Mouse (Mus musculus): Measurements from ENCODE around the gene Hps6. TPM values are rescaled to one million over a fixed set of nuclear protein-coding genes. Genes with fewer than 3 reads are reported as not detected.

Hps6 gene
- polyA plus RNA-seq, 1 experiment from 2014 or later, result 9.6 TPM

DNA sequence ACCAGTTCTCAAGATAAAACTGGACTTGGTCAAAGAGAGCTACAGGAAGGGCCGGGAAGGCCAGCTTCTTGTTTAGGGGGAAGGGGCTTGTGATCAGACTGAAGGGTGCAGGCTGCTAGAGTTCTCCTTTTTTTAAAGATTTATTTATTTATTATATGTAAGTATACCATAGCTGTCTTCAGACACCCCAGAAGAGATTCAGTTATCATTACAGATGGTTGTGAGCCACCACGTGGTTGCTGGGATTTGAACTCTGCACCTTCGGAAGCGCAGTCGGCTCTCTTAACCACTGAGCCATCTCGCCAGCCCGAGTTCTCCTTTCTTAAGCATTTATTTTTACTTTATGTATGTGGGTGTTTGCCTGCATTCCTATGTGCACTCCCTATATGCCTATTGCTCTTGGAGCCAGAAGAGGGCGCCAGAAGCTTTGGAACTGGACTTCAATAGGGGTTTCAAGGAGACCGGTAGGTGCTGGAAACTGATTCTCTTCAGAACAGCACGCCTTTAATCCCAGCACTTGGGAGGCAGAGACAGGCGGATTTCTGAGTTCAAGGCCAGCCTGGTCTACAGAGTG lies 25.5 kb downstream of the Hps6 start:
- peaks cover 20% of the 10 kb centered on the region; the same call in 1 of the 2 replicates for H3K36me3 ChIP-seq (ENCODE audit: insufficient read depth, low read length)
- WGBS, result 69% methylated on average over 11 of the region's 11 CpGs
- TF ChIP-seq CTCF (IDR thresholded peaks at IDR 0.05) (peak; percentile 59), EP300 (IDR thresholded peaks at IDR 0.05) (no peak)
- peak; percentile 39 for DNase-seq (ENCODE audit: low spot score)
- H3K9ac ChIP-seq (replicated peaks; ENCODE audit: low read depth), result no peak overlapping the region
- H3K4me2 ChIP-seq (replicated peaks; ENCODE audit: low read depth, low read length), result no peak overlapping the region
- H3K27ac ChIP-seq (ENCODE audit: low read length), result no peak overlapping the region
- no peaks in the 10 kb centered on the region for H3K9me3 ChIP-seq (ENCODE audit: low read length)
- H3K4me1 ChIP-seq (ENCODE audit: insufficient read depth, low read depth, low read length), result no peaks in the 10 kb centered on the region
- no peak overlapping the region for H3K4me3 ChIP-seq (ENCODE audit: low read depth, low read length)
- ATAC-seq, result no peak
- no peaks in the 10 kb centered on the region for H3K27me3 ChIP-seq (replicated peaks; ENCODE audit: insufficient read depth, low read length)

DNA sequence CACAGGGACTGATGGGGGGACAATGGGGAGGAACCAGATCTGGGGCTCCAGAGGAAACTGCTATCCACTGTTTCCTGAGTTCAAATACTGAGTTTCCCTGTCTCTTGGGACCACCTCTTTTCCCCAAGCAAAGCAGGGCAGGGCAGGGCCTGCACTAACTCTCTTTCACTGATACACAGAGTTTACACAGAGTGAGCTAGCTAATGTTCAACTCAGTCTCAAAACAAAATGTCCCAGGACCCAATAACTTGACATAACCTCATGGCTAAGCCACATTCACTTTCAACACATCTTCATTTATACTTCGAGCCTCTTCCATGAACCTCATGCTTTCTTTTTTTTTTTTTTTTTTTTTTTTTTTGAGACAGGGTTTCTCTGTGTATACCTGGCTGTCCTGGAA lies 26.3 kb downstream of the Hps6 start:
- Histone ChIP-seq H3K4me1 (ENCODE audit: insufficient read depth, low read depth, low read length) (no peaks in the 10 kb centered on the region), H3K36me3 (ENCODE audit: insufficient read depth, low read length) (peaks cover 28% of the 10 kb centered on the region), H3K9ac (replicated peaks; ENCODE audit: low read depth) (no peak overlapping the region), H3K27me3 (replicated peaks; ENCODE audit: insufficient read depth, low read length) (no peaks in the 10 kb centered on the region), H3K9me3 (ENCODE audit: low read length) (no peaks in the 10 kb centered on the region), H3K4me3 (ENCODE audit: low read depth, low read length) (no peak overlapping the region), H3K4me2 (replicated peaks; ENCODE audit: low read depth, low read length) (no peak overlapping the region), H3K27ac (ENCODE audit: low read length) (no peak overlapping the region)
- WGBS, result 97% methylated on average over 1 of the region's 1 CpGs
- no peak for DNase-seq (ENCODE audit: low spot score)
- no peak for ATAC-seq
- TF ChIP-seq EP300 (IDR thresholded peaks at IDR 0.05), result no peak
- TF ChIP-seq CTCF (IDR thresholded peaks at IDR 0.05), result no peak

DNA sequence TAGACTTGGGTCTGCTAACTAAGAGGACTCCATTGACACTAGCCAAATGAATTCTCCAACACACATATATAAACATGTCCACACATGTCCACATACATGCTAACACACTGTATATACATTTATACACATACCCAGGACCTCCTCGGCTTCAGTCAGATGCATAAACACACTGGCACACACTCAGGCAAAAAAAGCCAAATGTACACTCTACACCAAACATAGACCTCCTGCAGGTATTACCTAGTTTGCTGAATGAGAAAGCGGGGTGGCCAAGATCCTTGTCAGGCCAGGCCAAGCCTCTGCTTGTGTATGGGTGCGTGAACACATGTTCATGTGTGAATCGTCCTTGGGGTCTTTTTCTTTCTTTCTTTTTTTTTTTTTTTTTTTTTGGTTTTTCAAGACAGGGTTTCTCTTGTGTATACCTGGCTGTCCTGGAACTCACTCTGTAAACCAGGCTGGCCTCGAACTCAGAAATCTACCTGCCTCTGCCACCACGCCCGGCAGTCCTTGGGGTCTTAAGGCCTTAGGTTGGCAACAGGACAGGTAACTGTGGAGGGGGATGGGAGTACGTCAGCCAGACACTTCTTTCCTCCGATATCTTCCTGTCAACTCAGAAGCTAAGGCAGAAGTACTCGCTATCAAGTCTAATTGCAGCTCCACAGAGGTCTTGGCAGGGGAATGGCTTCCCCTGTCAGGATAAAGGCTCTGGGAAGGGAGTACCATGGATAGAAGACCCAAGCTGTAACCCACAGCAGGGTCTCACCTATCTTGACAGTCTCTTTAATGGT lies 27.1 kb downstream of the Hps6 start:
- H3K27ac ChIP-seq (ENCODE audit: low read length), result no peak overlapping the region
- no peak overlapping the region for H3K4me2 ChIP-seq (replicated peaks; ENCODE audit: low read depth, low read length)
- H3K9me3 ChIP-seq (ENCODE audit: low read length), result no peaks in the 10 kb centered on the region
- no peak for DNase-seq (ENCODE audit: low spot score)
- no peak for TF ChIP-seq CTCF (IDR thresholded peaks at IDR 0.05)
- no peak for TF ChIP-seq EP300 (IDR thresholded peaks at IDR 0.05)
- peaks cover 36% of the 10 kb centered on the region for H3K36me3 ChIP-seq (ENCODE audit: insufficient read depth, low read length)
- H3K4me3 ChIP-seq (ENCODE audit: low read depth, low read length), result no peak overlapping the region
- WGBS, result 91% methylated on average over 10 of the region's 10 CpGs
- no peak overlapping the region for H3K9ac ChIP-seq (replicated peaks; ENCODE audit: low read depth)
- no peaks in the 10 kb centered on the region for H3K27me3 ChIP-seq (replicated peaks; ENCODE audit: insufficient read depth, low read length)
- H3K4me1 ChIP-seq (ENCODE audit: insufficient read depth, low read depth, low read length), result no peaks in the 10 kb centered on the region
- no peak for ATAC-seq

DNA sequence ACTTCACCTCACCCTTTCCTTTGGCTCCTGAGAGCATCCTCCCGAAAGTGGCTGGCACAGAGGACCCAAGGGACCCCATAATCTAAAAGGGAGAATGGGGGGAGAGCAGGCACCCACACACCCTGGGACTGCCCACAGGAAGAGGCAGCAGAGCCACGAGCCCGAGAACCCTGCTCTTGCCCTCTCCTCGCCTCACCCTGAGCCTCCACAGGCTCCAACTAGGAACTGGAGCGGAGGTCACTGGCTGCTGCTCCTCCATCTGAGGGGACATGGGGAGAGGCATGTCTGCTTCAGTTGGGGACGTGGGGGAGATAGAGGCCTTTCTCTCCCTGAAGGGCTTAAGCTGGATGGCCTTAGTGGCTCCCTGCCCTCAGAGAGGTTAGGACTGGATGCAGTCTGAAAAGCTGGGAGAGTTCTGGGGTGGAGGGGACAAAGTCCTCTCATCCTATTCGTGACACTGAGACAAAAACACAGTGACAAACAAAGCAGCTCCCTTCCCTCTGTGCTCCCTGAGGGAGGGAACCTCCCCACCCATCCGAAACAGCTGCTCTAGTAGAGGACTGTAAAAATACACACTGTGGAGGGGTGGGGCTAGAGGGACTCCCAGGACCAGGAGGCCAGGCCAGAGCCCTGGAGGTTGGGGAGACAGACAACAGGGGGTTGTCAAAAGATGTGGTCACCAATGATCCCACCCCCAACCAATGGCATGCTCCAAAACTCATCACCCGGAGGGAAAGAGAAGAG lies 28.6 kb downstream of the Hps6 start:
- H3K9ac ChIP-seq (replicated peaks; ENCODE audit: low read depth), result no peak overlapping the region
- TF ChIP-seq CTCF (IDR thresholded peaks at IDR 0.05) (no peak), EP300 (IDR thresholded peaks at IDR 0.05) (no peak)
- WGBS, result 73% methylated on average over 9 of the region's 9 CpGs
- no peak overlapping the region for H3K27ac ChIP-seq (ENCODE audit: low read length)
- no peak overlapping the region for H3K4me3 ChIP-seq (ENCODE audit: low read depth, low read length)
- H3K27me3 ChIP-seq (replicated peaks; ENCODE audit: insufficient read depth, low read length), result no peaks in the 10 kb centered on the region
- no peak for DNase-seq (ENCODE audit: low spot score)
- H3K9me3 ChIP-seq (ENCODE audit: low read length), result no peaks in the 10 kb centered on the region
- no peak for ATAC-seq
- peaks cover 42% of the 10 kb centered on the region for H3K36me3 ChIP-seq (ENCODE audit: insufficient read depth, low read length)
- H3K4me1 ChIP-seq (ENCODE audit: insufficient read depth, low read depth, low read length), result no peaks in the 10 kb centered on the region
- no peak overlapping the region for H3K4me2 ChIP-seq (replicated peaks; ENCODE audit: low read depth, low read length)

DNA sequence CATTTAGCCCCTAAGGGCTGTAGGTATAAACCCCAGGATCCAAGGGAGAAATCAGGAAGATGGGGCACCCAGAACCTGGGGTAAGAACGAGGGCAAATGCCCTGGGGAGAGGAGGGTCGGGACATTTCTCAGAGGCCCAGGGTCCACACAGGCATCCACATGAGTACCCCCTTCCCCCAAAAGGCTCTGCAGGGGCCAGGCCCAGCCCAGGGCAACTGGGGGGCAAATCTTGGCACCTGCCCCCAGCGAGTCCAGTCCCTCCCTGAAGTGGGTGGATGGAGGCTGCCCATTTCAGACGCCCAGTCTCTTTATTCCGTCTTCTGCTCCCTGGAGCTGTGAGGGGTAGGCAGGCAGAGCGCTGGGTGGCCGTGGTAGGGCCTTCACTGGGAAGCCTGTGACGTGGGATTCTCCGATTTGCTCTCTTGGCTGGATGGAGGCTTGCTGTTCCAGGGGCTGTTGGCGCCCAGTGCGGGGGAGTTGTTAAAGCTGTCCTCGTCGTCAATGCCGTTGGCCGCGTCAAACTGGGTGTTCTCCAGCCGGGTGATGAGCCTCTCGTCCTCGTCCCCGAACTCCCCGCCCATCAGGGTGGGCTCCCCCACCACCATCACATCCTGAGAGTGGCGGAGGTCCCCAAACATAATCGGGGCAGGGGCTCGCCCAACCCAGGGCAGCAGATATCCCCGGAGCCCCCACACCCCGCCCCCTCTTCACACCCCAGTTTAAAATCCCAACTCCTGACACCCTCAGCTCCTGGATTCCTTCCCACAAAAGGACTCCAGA lies 29.6 kb downstream of the Hps6 start:
- ATAC-seq (no peak), DNase-seq (ENCODE audit: low spot score) (no peak)
- no peak overlapping the region for H3K27ac ChIP-seq (ENCODE audit: low read length)
- H3K27me3 ChIP-seq (replicated peaks; ENCODE audit: insufficient read depth, low read length), result no peaks in the 10 kb centered on the region
- no peak overlapping the region for H3K4me2 ChIP-seq (replicated peaks; ENCODE audit: low read depth, low read length)
- H3K9ac ChIP-seq (replicated peaks; ENCODE audit: low read depth), result no peak overlapping the region
- TF ChIP-seq EP300 (IDR thresholded peaks at IDR 0.05), result no peak
- WGBS, result 85% methylated on average over 26 of the region's 26 CpGs
- no peaks in the 10 kb centered on the region for H3K9me3 ChIP-seq (ENCODE audit: low read length)
- peaks cover 42% of the 10 kb centered on the region for H3K36me3 ChIP-seq (ENCODE audit: insufficient read depth, low read length)
- H3K4me3 ChIP-seq (ENCODE audit: low read depth, low read length), result no peak overlapping the region
- H3K4me1 ChIP-seq (ENCODE audit: insufficient read depth, low read depth, low read length), result peaks cover 10% of the 10 kb centered on the region; the same call in 1 of the 2 replicates

DNA sequence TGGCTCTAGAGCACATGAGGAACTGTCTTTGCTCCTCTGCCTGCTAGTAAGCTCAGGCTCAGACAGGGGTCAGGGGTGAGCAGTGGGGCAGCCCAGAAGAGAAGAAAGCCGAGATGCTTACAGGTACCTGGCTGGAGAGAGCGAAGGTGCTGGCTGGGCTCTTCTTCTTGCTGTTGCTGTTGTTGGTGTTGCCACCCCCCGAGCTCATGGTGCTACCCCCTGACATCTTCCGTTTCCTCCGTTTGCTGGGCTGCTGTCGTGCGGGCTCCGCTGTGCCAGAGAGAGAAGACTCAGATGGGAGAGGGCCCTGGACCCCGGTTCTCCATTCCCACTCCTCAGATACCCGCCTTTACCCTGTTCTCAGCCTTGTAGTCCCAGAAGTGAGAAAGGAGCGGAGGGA lies 30.6 kb downstream of the Hps6 start:
- ATAC-seq (no peak), DNase-seq (ENCODE audit: low spot score) (no peak)
- H3K9ac ChIP-seq (replicated peaks; ENCODE audit: low read depth), result no peak overlapping the region
- no peak overlapping the region for H3K4me3 ChIP-seq (ENCODE audit: low read depth, low read length)
- H3K4me2 ChIP-seq (replicated peaks; ENCODE audit: low read depth, low read length), result no peak overlapping the region
- H3K9me3 ChIP-seq (ENCODE audit: low read length), result no peaks in the 10 kb centered on the region
- 88% methylated on average over 11 of the region's 11 CpGs for whole genome bisulfite sequencing
- H3K27me3 ChIP-seq (replicated peaks; ENCODE audit: insufficient read depth, low read length), result no peaks in the 10 kb centered on the region
- TF ChIP-seq EP300 (IDR thresholded peaks at IDR 0.05) (no peak), CTCF (IDR thresholded peaks at IDR 0.05) (no peak)
- peaks cover 42% of the 10 kb centered on the region for H3K36me3 ChIP-seq (ENCODE audit: insufficient read depth, low read length)
- no peak overlapping the region for H3K27ac ChIP-seq (ENCODE audit: low read length)
- H3K4me1 ChIP-seq (ENCODE audit: insufficient read depth, low read depth, low read length), result peaks cover 18% of the 10 kb centered on the region; the same call in 1 of the 2 replicates

Data from lung, postnatal 0 days (tissue).